ENCODE assay signal across 8 mouse cellular contexts in genomic region chr6:122786275-122786674, GRCm38 (mm10). TPM values are rescaled to one million over a fixed set of nuclear protein-coding genes. Genes with fewer than 3 reads are reported as not detected.
A peak's percentile ranks its signal among the peaks of the same experiment; 100 is the strongest.
DNase-seq lines count a peak whose midpoint lies in the region; ATAC-seq and TF ChIP-seq lines count a peak whose summit lies in the region.

No protein-coding gene starts in this region.

- no peaks in the 10 kb centered on the region for H3K36me3 ChIP-seq in thymus, adult 2 months (ENCODE audit: control insufficient read depth, insufficient read depth, low read length)
- no peaks in the 10 kb centered on the region for H3K36me3 ChIP-seq in forebrain, embryonic 13.5 days (ENCODE audit: poor library complexity, severe bottlenecking)
- H3K36me3 ChIP-seq in intestine, postnatal 0 days (ENCODE audit: control insufficient read depth, insufficient read depth) = no peaks in the 10 kb centered on the region

- peak; percentile 65; the same call in 1 of the 2 replicates for ATAC-seq in forebrain, embryonic 13.5 days
- no peak for ATAC-seq in intestine, postnatal 0 days

- H3K27ac ChIP-seq in thymus, adult 2 months (ENCODE audit: control insufficient read depth, insufficient read depth, low read length) = no peak overlapping the region
- H3K27ac ChIP-seq in bone marrow, adult 2 months (ENCODE audit: control insufficient read depth, insufficient read depth, low read depth, low read length, poor library complexity) = no peak overlapping the region
- H3K27ac ChIP-seq in forebrain, embryonic 13.5 days = no peak overlapping the region
- H3K27ac ChIP-seq in intestine, postnatal 0 days (ENCODE audit: low read depth, low read length) = no peak overlapping the region

- no peaks in the 10 kb centered on the region for H3K27me3 ChIP-seq in thymus, adult 2 months (ENCODE audit: control insufficient read depth, insufficient read depth, low read length)
- no peaks in the 10 kb centered on the region for H3K27me3 ChIP-seq in forebrain, embryonic 13.5 days
- H3K27me3 ChIP-seq in intestine, postnatal 0 days (replicated peaks; ENCODE audit: control insufficient read depth, insufficient read depth, low read length) = no peaks in the 10 kb centered on the region

- no peak for TF ChIP-seq POLR2A in thymus, adult 2 months (IDR thresholded peaks at IDR 0.05; ENCODE audit: control insufficient read depth, extremely low read depth, insufficient read depth, low read length, poor library complexity)
- TF ChIP-seq POLR2A in bone marrow, adult 2 months (IDR thresholded peaks at IDR 0.05; ENCODE audit: borderline replicate concordance, control insufficient read depth, low read depth, low read length) = no peak

- no peak overlapping the region for H3K4me3 ChIP-seq in thymus, adult 2 months (ENCODE audit: control insufficient read depth, insufficient read depth, low read length)
- H3K4me3 ChIP-seq in bone marrow, adult 2 months (replicated peaks; ENCODE audit: control insufficient read depth, low read depth, low read length) = no peak overlapping the region
- no peak overlapping the region for H3K4me3 ChIP-seq in forebrain, embryonic 13.5 days
- no peak overlapping the region for H3K4me3 ChIP-seq in intestine, postnatal 0 days (ENCODE audit: low read depth, low read length)

- WGBS in thymus, adult 2 months = 46% methylated on average over 5 of the region's 5 CpGs
- WGBS in bone marrow, adult 2 months = 38% methylated on average over 5 of the region's 5 CpGs
- WGBS in forebrain, embryonic 13.5 days = 25% methylated on average over 5 of the region's 5 CpGs
- 29% methylated on average over 5 of the region's 5 CpGs for WGBS in intestine, postnatal 0 days

- TF ChIP-seq CTCF in thymus, adult 2 months (IDR thresholded peaks at IDR 0.05; ENCODE audit: borderline replicate concordance, control insufficient read depth, extremely low read depth, insufficient read depth, low read length, poor library complexity) = no peak
- TF ChIP-seq CTCF in bone marrow, adult 2 months (IDR thresholded peaks at IDR 0.05; ENCODE audit: control insufficient read depth, insufficient read depth, low read length) = peak; percentile 54
- TF ChIP-seq CTCF in intestine, postnatal 0 days (IDR thresholded peaks at IDR 0.05; ENCODE audit: low read depth) = peak; percentile 80

- no peaks in the 10 kb centered on the region for H3K9me3 ChIP-seq in forebrain, embryonic 13.5 days (replicated peaks)
- H3K9me3 ChIP-seq in intestine, postnatal 0 days (ENCODE audit: control insufficient read depth) = no peaks in the 10 kb centered on the region

- no peaks in the 10 kb centered on the region for H3K4me1 ChIP-seq in thymus, adult 2 months (replicated peaks; ENCODE audit: control insufficient read depth, insufficient read depth, low read length)
- peaks cover 2% of the 10 kb centered on the region; the same call in 1 of the 2 replicates for H3K4me1 ChIP-seq in bone marrow, adult 2 months (ENCODE audit: control insufficient read depth, insufficient read depth, low read length)
- H3K4me1 ChIP-seq in forebrain, embryonic 13.5 days = no peaks in the 10 kb centered on the region
- H3K4me1 ChIP-seq in intestine, postnatal 0 days (replicated peaks; ENCODE audit: control insufficient read depth, insufficient read depth, low read length) = no peaks in the 10 kb centered on the region

- DNase-seq in thymus, adult 2 months = peak; percentile 68
- no peak for DNase-seq in thymus, adult 18-20 months
- peak; percentile 55 for DNase-seq in liver
- DNase-seq in naive thymus-derived CD4-positive, alpha-beta T cell, adult 2 months (ENCODE audit: low read depth) = peak; percentile 88
- DNase-seq in thymus, postnatal 0 days (ENCODE audit: low spot score) = peak; percentile 71

- no peak overlapping the region for H3K9ac ChIP-seq in forebrain, embryonic 13.5 days
- H3K9ac ChIP-seq in intestine, postnatal 0 days (ENCODE audit: low read depth, low read length) = no peak overlapping the region

- H3K4me2 ChIP-seq in forebrain, embryonic 13.5 days = no peak overlapping the region
- H3K4me2 ChIP-seq in intestine, postnatal 0 days (replicated peaks; ENCODE audit: low read depth) = no peak overlapping the region

RNA-seq across cellular contexts. Expression of gene Slc2a3, which starts 15.2 kb away (rescaled TPM):
- 11.7 and 12.8 TPM in 2 replicates for polyA plus RNA-seq in thymus, adult 2 months (2012; rRNA removed)
- 45.2 and 88.2 TPM in 2 replicates for polyA plus RNA-seq in bone marrow, adult 2 months (2011; ENCODE audit: insufficient read depth, insufficient read length, low replicate concordance, missing spikeins)
- polyA plus RNA-seq in forebrain, embryonic 13.5 days (2015; fragmentation: Nextera tagmentation; extraction: Ambion mirVana) = 9.3 and 12.5 TPM in 2 replicates
- 2.9 TPM in 2 replicates for polyA plus RNA-seq in intestine, postnatal 0 days (2015; fragmentation: Nextera tagmentation; extraction: Ambion mirVana)
- 12.8 and 13.0 TPM in 2 replicates for polyA plus RNA-seq in thymus, postnatal 0 days (2015; fragmentation: Nextera tagmentation; extraction: Ambion mirVana)

RNA-seq across cellular contexts. Expression of gene Foxj2, which starts 33.4 kb away (rescaled TPM):
- 20.2 and 22.5 TPM in 2 replicates for polyA plus RNA-seq in thymus, adult 2 months (2012; rRNA removed)
- polyA plus RNA-seq in bone marrow, adult 2 months (2011; ENCODE audit: insufficient read depth, insufficient read length, low replicate concordance, missing spikeins) = 9.6 and 18.0 TPM in 2 replicates
- 4.4 and 4.5 TPM in 2 replicates for polyA plus RNA-seq in forebrain, embryonic 13.5 days (2015; fragmentation: Nextera tagmentation; extraction: Ambion mirVana)
- polyA plus RNA-seq in intestine, postnatal 0 days (2015; fragmentation: Nextera tagmentation; extraction: Ambion mirVana) = 2.8 and 2.9 TPM in 2 replicates
- polyA plus RNA-seq in thymus, postnatal 0 days (2015; fragmentation: Nextera tagmentation; extraction: Ambion mirVana) = 3.0 and 3.2 TPM in 2 replicates

Comparison
In these comparisons a context has a peak if more than half of its experiments do, and no peak if none do; other contexts are left out.
1. DNase-seq: peak in thymus, adult 2 months (single experiment), liver (single experiment), naive thymus-derived CD4-positive, alpha-beta T cell, adult 2 months (single experiment) and thymus, postnatal 0 days (single experiment); none in thymus, adult 18-20 months (0 of 2).